Mouse (Mus musculus): Measurements from ENCODE around the gene Gpr155. TPM values are rescaled to one million over a fixed set of nuclear protein-coding genes. Genes with fewer than 3 reads are reported as not detected.

Gpr155 gene
- polyA plus RNA-seq, 1 experiment from 2014 or later: 18.1 TPM

GRCm38 (mm10) chr2:73380298-73380975 is 5.9 kb downstream of the Gpr155 start:
- WGBS: 48% methylated on average over 9 of the region's 9 CpGs
- Histone ChIP-seq H3K36me3 (ENCODE audit: control insufficient read depth, insufficient read depth) (peaks cover 7% of the 10 kb centered on the region; the same call in 1 of the 2 replicates), H3K9me3 (ENCODE audit: control insufficient read depth) (no peaks in the 10 kb centered on the region), H3K27ac (ENCODE audit: low read depth, low read length) (no peak overlapping the region), H3K4me2 (replicated peaks; ENCODE audit: low read depth) (no peak overlapping the region), H3K4me3 (ENCODE audit: low read depth, low read length) (no peak overlapping the region), H3K27me3 (replicated peaks; ENCODE audit: control insufficient read depth, insufficient read depth, low read length) (no peaks in the 10 kb centered on the region), H3K4me1 (replicated peaks; ENCODE audit: control insufficient read depth, insufficient read depth, low read length) (no peaks in the 10 kb centered on the region), H3K9ac (ENCODE audit: low read depth, low read length) (no peak overlapping the region)
- no peak for TF ChIP-seq CTCF (IDR thresholded peaks at IDR 0.05; ENCODE audit: low read depth)
- no peak for ATAC-seq

DNA sequence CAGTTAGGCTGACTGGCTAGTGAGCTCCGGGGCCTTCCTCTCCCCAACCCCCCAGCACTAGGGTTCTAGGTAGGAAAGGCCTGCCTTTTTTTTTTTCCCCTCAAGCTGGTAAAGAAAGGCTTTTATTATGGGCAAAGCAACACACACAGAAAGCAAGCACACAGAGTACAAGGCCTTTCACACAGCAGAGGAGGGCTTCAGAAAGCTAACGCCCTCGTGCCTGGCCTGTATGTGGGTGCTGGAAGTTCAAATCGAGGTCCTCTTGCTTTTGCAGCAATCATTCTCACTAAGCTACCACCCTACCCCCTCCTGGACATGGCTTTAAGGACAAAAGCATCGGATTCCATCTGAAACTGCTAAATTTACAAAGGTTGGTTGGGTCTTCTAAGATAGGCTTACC is 6.7 kb downstream of the Gpr155 start:
- TF ChIP-seq CTCF (IDR thresholded peaks at IDR 0.05; ENCODE audit: low read depth): no peak
- Histone ChIP-seq H3K9me3 (ENCODE audit: control insufficient read depth) (no peaks in the 10 kb centered on the region), H3K36me3 (ENCODE audit: control insufficient read depth, insufficient read depth) (peaks cover 7% of the 10 kb centered on the region; the same call in 1 of the 2 replicates), H3K27ac (ENCODE audit: low read depth, low read length) (no peak overlapping the region), H3K27me3 (replicated peaks; ENCODE audit: control insufficient read depth, insufficient read depth, low read length) (no peaks in the 10 kb centered on the region), H3K4me2 (replicated peaks; ENCODE audit: low read depth) (no peak overlapping the region), H3K9ac (ENCODE audit: low read depth, low read length) (no peak overlapping the region), H3K4me3 (ENCODE audit: low read depth, low read length) (no peak overlapping the region), H3K4me1 (replicated peaks; ENCODE audit: control insufficient read depth, insufficient read depth, low read length) (no peaks in the 10 kb centered on the region)
- ATAC-seq: no peak
- 81% methylated on average over 5 of the region's 5 CpGs for WGBS

DNA sequence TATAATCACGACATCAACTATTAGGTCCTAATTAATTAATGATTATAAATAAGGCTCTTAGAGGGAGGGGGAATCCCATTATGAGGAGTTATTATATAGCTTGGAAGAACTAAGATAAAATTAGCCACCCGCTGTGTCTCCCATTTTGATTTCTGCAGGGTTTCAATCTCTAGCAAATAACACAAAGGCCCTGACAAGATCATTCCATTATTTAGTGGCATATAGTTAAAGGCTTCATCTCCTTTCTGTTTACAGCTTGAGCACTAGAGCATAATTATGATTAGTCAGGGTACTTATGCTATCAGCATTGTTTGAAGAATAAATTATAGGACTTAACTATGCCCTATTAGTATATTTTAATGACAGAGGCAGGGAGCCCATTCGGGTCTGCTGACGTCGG is 8.0 kb downstream of the Gpr155 start:
- Histone ChIP-seq H3K4me2 (replicated peaks; ENCODE audit: low read depth) (no peak overlapping the region), H3K9ac (ENCODE audit: low read depth, low read length) (no peak overlapping the region), H3K27ac (ENCODE audit: low read depth, low read length) (no peak overlapping the region), H3K9me3 (ENCODE audit: control insufficient read depth) (no peaks in the 10 kb centered on the region), H3K27me3 (replicated peaks; ENCODE audit: control insufficient read depth, insufficient read depth, low read length) (no peaks in the 10 kb centered on the region), H3K4me3 (ENCODE audit: low read depth, low read length) (no peak overlapping the region), H3K36me3 (ENCODE audit: control insufficient read depth, insufficient read depth) (peaks cover 7% of the 10 kb centered on the region; the same call in 1 of the 2 replicates), H3K4me1 (replicated peaks; ENCODE audit: control insufficient read depth, insufficient read depth, low read length) (no peaks in the 10 kb centered on the region)
- no peak for ATAC-seq
- no peak for TF ChIP-seq CTCF (IDR thresholded peaks at IDR 0.05; ENCODE audit: low read depth)
- 87% methylated on average over 5 of the region's 5 CpGs for WGBS

DNA sequence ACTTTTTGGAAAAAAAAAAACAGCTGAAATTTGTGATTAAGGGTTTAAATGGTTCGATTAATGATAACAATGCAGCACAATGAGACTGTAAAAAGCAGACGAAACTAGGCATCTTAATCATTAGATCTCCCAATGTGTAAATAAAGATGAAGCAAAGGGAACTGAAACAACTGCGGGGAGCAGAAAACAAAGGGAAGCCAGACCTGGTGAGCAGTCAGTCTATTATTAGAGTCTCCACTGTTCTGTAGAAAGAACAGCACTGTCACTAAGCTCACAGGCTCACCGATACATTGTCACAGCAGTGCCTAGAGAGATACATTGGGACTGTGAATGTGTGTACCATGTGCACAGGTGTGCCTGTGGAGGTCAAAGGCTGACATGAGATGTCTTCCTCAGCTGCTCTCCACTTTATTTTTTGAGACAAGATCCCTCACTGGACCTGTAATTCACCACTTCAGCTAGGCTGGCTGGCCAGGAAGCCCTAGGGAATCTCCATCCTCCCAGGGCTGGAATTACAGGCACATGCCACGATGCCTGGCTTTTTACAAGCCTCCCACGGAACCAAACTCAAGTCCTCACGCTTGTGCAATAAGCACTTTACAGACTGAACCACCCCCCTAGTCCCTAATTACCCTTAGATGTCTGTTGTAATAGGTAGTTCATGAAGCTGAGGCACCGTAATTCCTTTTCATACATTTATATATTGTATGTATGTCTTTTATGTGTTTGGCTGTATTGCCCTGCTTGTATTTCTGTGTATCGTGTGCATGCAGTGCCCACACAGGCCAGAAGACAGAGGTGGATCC is 14.6 kb downstream of the Gpr155 start:
- H3K36me3 ChIP-seq (ENCODE audit: control insufficient read depth, insufficient read depth): no peaks in the 10 kb centered on the region; the same call in 1 of the 2 replicates
- H3K4me2 ChIP-seq (replicated peaks; ENCODE audit: low read depth): no peak overlapping the region
- no peak overlapping the region for H3K27ac ChIP-seq (ENCODE audit: low read depth, low read length)
- no peak for ATAC-seq
- TF ChIP-seq CTCF (IDR thresholded peaks at IDR 0.05; ENCODE audit: low read depth): no peak
- no peak overlapping the region for H3K9ac ChIP-seq (ENCODE audit: low read depth, low read length)
- no peaks in the 10 kb centered on the region for H3K4me1 ChIP-seq (replicated peaks; ENCODE audit: control insufficient read depth, insufficient read depth, low read length)
- H3K27me3 ChIP-seq (replicated peaks; ENCODE audit: control insufficient read depth, insufficient read depth, low read length): no peaks in the 10 kb centered on the region
- no peaks in the 10 kb centered on the region for H3K9me3 ChIP-seq (ENCODE audit: control insufficient read depth)
- WGBS: 65% methylated on average over 9 of the region's 9 CpGs
- H3K4me3 ChIP-seq (ENCODE audit: low read depth, low read length): no peak overlapping the region

DNA sequence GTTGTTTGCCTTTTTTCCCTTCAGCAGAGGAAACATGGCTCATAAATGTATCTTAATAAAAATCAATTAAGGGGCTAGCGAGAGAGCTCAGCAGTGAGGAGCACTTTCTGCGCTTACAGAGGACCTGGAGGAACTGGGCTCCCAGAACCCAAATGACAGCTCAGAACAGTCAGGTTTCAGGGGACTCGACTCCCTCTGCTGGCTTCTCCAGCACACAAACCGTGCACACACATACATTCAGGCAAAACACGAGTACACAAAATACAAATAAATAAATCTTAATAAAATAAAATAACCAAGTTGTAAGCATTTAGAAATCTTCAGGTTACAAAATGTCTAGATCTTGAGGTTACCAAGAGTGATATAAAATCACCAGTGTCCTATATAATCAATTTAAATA is 22.9 kb downstream of the Gpr155 start:
- Histone ChIP-seq H3K4me3 (ENCODE audit: low read depth, low read length) (no peak overlapping the region), H3K4me1 (replicated peaks; ENCODE audit: control insufficient read depth, insufficient read depth, low read length) (no peaks in the 10 kb centered on the region), H3K27ac (ENCODE audit: low read depth, low read length) (no peak overlapping the region), H3K9ac (ENCODE audit: low read depth, low read length) (no peak overlapping the region), H3K9me3 (ENCODE audit: control insufficient read depth) (no peaks in the 10 kb centered on the region), H3K4me2 (replicated peaks; ENCODE audit: low read depth) (no peak overlapping the region), H3K27me3 (replicated peaks; ENCODE audit: control insufficient read depth, insufficient read depth, low read length) (no peaks in the 10 kb centered on the region), H3K36me3 (ENCODE audit: control insufficient read depth, insufficient read depth) (peaks cover 6% of the 10 kb centered on the region; the same call in 1 of the 2 replicates)
- no peak for ATAC-seq
- no peak for TF ChIP-seq CTCF (IDR thresholded peaks at IDR 0.05; ENCODE audit: low read depth)
- 75% methylated on average over 5 of the region's 5 CpGs for WGBS

DNA sequence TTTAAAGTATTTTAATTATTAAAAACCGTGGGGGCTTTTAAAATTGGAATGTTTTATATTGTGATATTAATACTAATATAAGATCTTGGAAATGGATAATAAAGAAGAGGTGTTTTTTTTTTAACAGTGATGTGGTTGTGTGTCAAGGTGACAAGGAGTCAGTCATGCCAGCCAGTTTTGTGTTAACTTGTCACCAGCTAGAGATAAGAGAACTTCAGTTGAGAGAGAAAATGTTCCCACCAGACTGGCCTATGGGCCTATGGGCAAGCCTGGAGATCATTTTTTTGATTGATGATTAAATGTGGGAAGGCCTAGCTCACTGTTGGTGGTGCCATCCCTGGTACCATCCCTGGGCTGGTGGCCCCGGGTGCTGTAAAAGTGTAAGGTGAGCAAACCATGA is 25.8 kb downstream of the Gpr155 start:
- no peak overlapping the region for H3K4me2 ChIP-seq (replicated peaks; ENCODE audit: low read depth)
- no peak for ATAC-seq
- H3K9me3 ChIP-seq (ENCODE audit: control insufficient read depth): no peaks in the 10 kb centered on the region
- H3K36me3 ChIP-seq (ENCODE audit: control insufficient read depth, insufficient read depth): peaks cover 6% of the 10 kb centered on the region; the same call in 1 of the 2 replicates
- no peak overlapping the region for H3K9ac ChIP-seq (ENCODE audit: low read depth, low read length)
- no peaks in the 10 kb centered on the region for H3K27me3 ChIP-seq (replicated peaks; ENCODE audit: control insufficient read depth, insufficient read depth, low read length)
- WGBS: 88% methylated on average over 2 of the region's 2 CpGs
- no peak overlapping the region for H3K27ac ChIP-seq (ENCODE audit: low read depth, low read length)
- no peaks in the 10 kb centered on the region for H3K4me1 ChIP-seq (replicated peaks; ENCODE audit: control insufficient read depth, insufficient read depth, low read length)
- H3K4me3 ChIP-seq (ENCODE audit: low read depth, low read length): no peak overlapping the region
- no peak for TF ChIP-seq CTCF (IDR thresholded peaks at IDR 0.05; ENCODE audit: low read depth)
